Mouse (Mus musculus): ENCODE results near the gene Bag5.

DNA sequence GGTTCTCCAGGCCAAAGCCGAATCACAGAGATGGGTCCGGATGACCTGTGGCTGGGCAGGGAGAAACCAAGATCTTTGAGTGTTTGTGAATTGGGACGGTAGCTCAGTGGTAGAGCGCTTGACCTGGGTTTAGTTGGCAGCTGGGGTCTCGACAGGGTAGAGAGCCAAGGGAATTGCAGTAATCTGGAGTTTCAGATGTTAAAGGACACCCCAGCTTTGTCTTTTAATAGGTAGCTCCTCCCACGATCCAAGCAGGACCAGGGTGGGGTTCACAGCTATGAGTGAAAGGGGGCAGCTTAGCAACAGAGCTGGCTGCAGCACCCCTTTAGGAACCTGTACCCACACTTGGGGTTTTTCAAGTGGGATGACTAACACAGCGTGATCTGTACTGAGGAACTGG, 34.4 kb upstream of the Bag5 start:
- no peak for TF ChIP-seq CTCF (IDR thresholded peaks at IDR 0.05; ENCODE audit: control insufficient read depth, insufficient read depth, insufficient read length)
- TF ChIP-seq USF1 (IDR thresholded peaks at IDR 0.05; ENCODE audit: low read depth), result no peak
- TF ChIP-seq MYOD1 (IDR thresholded peaks at IDR 0.05; ENCODE audit: control insufficient read depth, insufficient read length, low read depth), result no peak
- TF ChIP-seq MAX (IDR thresholded peaks at IDR 0.05), result no peak
- no peak for TF ChIP-seq CEBPB (IDR thresholded peaks at IDR 0.05; ENCODE audit: low read depth)
- TF ChIP-seq FOSL1 (IDR thresholded peaks at IDR 0.05; ENCODE audit: insufficient read depth, low read length, poor library complexity, severe bottlenecking), result no peak

Data from C2C12 (cell line).